Mouse (Mus musculus) cerebellum, postnatal 14 days (tissue): ENCODE measurements around the gene Gm4070.
"Not testable (repeated sequence)": the region's sequence is repeated elsewhere in the genome, so short reads cannot be mapped to it uniquely, and the experiment has no call there.

Experiments
- DNase-seq, 2 experiments: peaks; one replicate each; pipeline ENCODE4 v3.0.0; 2021; ENCODE audit warnings: mixed read lengths in 2 of 2

Gm4070 gene

GRCm38 (mm10) chr7:105953812-105954211 lies at the start of gene Gm4070:
Gm4070 (minus strand) TSS chr7:105953967.
- not testable (repeated sequence) for DNase-seq

DNA sequence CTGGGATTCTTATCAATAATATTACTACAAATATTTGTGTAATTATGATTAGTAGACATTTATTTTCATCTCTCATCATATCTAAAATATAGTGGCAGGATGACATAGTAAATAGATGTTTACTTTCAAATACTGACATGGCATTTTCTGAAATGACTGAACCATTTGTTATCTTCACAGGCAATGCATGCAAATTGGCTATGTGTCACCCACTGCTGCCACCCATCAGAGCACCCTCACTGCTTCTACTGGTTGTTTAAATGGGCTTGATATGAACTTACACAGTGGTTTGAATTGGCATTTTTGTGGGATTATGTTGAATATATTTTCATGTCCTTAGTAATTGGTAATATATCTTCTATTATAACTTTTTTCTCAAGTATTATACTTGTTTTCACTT lies 773 bp upstream of the Gm4070 start:
- DNase-seq = not testable (repeated sequence)

DNA sequence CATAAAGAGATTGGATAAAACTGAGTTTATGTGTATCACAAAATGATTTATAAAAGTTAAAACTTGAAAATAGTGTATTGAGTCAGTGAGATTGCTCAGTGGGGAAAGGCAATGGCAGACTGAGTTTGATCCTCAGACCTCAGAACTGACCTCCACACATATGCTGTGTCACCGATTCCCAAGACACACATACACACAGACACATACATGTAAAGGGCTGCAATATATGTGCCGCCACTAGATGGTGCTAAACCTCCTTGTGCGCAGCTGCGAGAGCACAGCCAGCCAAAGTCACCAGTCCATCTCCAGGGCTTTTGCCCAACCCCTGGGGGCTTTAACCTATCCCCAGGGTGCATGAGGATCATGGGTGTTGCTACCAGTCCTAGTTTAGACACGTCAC lies 1.4 kb downstream of the Gm4070 start:
- DNase-seq = not testable (repeated sequence)

DNA sequence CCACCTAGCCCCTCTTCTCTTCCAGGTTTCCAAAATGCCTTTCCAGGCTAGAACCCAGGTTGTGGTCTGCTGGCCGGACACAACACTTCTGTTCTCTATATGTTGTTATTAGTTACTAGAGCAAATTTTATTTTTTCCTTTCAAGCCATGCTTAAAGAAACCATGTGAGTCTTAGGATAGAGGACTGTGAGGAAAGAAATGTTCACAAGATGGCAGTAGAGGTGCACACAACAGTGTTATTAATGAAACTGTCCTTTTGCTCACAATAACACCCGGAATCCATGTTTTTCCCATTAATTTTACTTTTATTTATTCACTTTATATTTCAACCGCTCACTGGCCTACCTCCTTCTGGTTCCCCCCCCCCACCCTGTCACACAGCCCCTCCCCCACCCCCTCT lies 8.5 kb downstream of the Gm4070 start:
- not testable (repeated sequence) for DNase-seq

DNA sequence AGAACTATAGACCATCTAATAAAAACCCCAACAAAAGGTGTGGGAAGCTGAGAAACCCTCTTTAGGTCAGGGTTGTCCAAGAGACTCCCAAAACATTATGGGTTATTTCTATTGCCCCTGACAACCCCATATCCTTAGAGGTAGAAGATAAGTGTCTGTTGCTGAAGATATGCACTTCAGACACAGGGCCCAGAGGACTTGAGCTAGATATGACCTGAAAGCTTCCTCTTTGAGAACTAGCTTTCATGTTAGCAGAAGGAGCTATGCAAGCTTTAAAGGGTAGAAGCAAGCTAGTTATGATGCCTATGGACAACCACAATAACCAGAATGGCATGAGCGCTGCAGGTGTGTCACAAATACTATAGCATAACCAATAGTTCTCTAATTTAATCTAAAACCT lies 21.6 kb downstream of the Gm4070 start:
- not testable (repeated sequence) for DNase-seq

GRCm38 (mm10) chr7:105883588-105884336 lies 70.0 kb downstream of the Gm4070 start:
- DNase-seq = not testable (repeated sequence)

- not testable (repeated sequence) for DNase-seq
These were observed 73.9 kb downstream of the Gm4070 start for GRCm38 (mm10) chr7:105879717-105880484.

- DNase-seq = not testable (repeated sequence)
These were observed 97.8 kb downstream of the Gm4070 start for GRCm38 (mm10) chr7:105855718-105856560.
